Mouse (Mus musculus) left cerebral cortex, postnatal 36 days (tissue): ENCODE results near the gene Srrm3. TPM values are rescaled to one million over a fixed set of nuclear protein-coding genes. Genes with fewer than 3 reads are reported as not detected.
A peak's percentile ranks its signal among the peaks of the same experiment; 100 is the strongest.

Experiments used
- DNase-seq, 2 experiments: peaks; one replicate each; pipeline ENCODE4 v3.0.0; 2021 to 2022; ENCODE audit warnings: low spot score in 2 of 2, mixed read lengths in 1 of 2
- intact Hi-C: fragments of 180-260 bp; cut with DNase I; formaldehyde crosslinking; loops from one replicate; pipeline ENCODE4 v1.15.1; 2025
- total RNA-seq, 2 experiments: library from RNA; stranded (reverse); gene quantifications; 2 replicates each; pipeline ENCODE4 v1.2.3; 2021

Srrm3 gene
- total RNA-seq, 2 experiments from 2014 or later = 65.0 to 119 TPM

DNA sequence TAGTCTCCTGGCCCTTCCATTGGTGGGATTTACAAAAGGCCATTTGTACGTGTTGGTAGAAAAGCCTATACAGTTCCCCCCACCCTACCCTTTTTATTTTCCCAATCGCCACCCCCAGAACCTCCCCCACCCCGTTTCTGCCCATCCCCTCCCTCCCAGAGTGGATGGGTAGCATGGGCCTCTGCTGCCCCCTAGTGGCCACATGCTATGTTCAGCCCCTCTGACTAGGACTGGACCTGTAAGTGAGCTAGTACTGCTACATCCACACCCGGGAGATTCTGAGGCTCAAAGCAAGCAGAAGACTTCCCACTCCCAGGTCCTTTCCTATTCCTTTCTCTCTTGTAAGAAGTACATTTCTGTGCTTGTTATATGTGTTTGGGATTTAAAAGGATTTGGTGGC lies 48.5 kb downstream of the Srrm3 start:
- peak; percentile 71 to 78 for DNase-seq
- intact Hi-C loops = loop anchor here (1.0 kb wide), 1 partner anchor 61 kb away; no protein-coding TSS in a partner anchor

DNA sequence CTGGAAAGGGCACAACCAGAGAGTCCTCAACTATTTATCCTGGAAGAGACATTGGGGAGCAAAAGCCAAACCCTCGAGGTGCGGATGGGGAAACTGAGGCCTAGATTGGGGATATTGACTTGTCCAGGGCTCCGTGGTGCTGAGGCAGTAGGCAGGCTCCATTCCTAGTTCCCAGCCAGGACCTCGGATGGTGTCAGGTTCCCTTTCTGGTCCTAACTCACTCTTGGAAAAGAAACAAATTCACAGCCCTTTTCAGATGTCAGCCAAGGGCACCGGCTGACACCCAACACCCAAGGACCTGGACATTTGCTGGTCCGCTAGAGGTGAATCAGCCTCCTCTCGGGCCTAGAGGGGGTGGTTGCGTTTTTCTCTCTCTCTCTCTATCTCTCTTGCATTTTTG lies 60.0 kb downstream of the Srrm3 start:
- intact Hi-C loops = no loop called here
- no peak for DNase-seq

DNA sequence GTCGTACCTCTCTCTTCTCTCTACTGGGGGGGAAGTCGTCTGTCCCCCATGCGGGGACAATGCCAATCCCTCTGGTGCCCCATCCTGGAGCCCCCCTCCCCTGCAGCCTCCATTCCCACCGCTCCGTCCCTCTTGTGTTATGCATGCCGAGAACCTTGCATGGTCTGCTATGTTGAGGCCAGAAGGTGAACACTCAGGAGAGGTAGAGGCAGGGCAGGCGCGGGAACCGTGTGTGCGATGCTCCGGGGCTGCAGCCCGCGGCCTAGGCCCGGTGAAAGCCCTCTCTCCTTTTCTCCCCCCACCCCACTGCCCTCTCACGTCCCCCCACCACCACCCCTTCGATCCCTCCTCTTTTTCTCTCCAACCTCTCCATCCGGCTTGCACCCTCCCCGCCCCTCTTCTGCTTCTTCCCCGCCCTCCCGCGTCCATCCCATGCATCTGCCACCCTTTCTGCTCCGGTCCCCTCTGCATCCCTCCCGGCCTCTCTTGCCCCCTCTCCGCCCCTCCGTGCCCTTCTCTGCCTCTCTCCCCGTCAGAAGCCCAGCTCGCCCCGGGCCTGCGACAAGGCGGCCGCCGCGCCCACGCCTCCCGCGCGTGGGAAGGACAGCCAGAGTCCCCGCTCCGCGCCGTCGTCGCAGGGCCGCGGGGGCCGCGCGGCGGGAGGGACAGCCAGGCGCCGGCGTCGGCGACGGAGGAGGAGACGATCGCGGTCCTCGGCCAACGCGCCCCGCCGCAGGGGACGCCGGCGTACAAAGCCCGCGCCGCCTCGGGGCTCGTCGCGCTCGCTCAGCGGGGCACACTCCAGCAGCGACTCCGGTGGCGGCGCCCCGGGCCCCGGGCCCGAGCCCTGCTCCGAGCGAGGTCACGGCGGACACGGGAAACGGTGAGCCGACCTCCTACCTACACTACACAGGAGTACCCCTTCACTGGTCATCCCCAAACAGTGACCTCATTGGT lies 61.2 kb downstream of the Srrm3 start:
- intact Hi-C loops = no loop called here
- DNase-seq = peak; percentile 60 to 80

DNA sequence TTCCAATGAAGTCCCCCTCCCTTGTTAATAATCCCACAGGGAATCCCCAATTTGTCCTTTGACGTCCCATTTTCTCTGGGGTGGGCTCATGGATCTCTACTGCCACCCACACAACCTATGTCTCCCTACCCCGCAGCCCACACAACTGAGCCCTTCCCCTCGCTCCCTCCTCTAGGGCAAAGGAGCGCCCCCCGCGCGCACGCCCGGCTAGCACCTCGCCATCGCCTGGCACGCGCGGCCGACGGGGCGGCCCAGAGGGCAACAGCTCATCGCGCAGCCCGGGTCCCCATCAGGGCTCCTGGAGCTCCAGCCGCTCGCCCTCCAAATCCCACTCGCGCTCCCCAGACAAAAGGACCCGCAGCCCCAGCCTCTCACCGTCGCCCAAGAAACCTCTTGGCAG lies 62.0 kb downstream of the Srrm3 start:
- intact Hi-C loops = no loop called here
- no peak for DNase-seq

DNA sequence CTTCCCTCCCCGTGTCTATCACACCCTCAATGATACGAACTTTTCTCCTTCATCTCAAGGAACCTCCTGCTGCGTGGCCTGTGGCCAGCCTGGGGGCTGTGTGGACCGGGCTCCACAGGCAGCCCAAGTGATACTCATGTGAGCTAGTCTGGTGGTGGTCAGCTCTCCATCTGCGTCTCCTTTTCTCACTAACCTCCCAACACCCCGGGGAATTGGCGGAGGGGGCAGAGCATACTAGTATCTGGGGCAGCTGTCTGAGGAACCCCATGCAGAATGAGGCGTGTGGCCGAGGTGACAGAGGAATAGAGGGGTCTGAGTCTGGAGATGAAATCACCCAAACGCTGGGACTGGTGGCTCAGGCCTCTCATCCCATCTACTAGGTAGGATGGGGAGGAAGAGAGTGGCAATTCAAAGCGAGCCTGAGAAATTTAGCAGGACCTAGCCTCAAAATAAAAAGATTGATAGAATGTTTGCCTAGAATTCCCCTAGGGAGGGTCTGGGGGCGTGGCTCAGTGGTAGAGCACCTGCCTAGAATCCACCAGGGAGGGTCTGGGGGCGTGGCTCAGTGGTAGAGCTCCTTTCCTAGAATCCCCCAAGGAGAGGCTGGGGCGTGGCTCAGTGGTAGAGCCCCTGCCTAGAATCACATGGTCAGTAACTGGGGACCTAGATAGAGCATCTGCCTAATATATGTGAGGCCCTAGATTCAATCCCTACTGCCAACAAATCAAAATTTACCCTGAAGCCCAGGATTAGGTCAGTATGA lies 63.2 kb downstream of the Srrm3 start:
- intact Hi-C loops = no loop called here

DNA sequence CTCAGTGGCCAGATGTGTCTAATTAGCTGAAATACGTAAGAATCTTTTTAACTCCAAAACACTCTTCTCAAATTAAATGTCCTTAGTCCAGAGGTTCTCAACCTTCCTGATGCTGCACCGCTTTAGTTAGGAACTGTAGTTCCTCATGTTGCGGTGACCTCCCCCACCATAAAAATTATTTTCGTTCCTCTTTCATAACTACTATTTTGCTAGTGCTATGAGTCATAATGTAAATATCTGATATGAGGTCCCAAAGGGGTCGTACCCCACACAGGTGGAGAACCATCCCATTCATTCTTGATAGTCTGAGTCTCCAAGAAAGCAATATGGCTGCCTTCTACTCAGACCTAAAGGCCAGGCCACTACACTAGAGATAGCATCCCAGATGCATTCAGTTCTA lies 63.8 kb downstream of the Srrm3 start:
- intact Hi-C loops = no loop called here

More for the DNA sequence above, 63.2 kb downstream of the Srrm3 start:
- no peak for DNase-seq

DNA sequence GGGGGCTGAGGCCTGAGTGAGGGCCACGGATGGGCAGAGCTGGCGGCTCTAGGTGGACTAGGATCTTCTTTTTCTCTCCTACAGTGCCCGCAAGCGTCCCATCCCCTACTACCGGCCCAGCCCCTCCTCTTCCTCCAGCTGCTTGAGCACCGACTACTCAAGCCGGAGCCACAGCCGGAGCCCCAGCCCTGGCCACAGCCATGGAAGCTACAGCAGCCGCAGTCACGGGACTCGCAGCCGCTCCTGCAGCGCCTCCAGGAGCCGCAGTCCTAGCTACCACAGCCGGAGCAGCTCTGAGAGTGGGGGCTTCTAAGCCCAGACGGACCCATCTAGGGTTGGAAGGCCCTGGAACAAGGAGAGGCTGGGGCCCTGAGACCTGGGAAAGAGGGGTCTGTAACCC lies 66.3 kb downstream of the Srrm3 start:
- intact Hi-C loops = no loop called here

More for the DNA sequence above, 63.8 kb downstream of the Srrm3 start:
- no peak for DNase-seq

DNA sequence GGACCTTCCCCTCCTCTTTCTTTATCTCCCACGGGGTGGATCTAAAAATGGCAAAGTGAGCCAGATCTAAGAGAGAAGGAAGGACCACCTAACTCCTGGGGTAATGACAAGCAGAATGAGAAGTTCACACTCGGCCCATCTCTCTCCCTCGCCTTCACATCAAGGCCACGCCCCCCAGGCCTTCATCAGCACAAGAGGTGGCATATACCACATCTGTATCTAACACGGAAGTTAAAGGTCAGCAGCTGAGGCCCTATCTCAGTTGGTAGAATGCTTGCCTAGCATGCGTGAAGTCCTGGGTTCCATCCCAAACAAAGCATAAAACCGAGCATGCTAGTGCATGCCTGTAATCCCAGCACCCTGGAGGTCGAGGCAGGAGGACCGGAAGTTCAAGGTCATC lies 67.1 kb downstream of the Srrm3 start:
- no peak for DNase-seq
- intact Hi-C loops = no loop called here

More for the DNA sequence above, 66.3 kb downstream of the Srrm3 start:
- no peak for DNase-seq

DNA sequence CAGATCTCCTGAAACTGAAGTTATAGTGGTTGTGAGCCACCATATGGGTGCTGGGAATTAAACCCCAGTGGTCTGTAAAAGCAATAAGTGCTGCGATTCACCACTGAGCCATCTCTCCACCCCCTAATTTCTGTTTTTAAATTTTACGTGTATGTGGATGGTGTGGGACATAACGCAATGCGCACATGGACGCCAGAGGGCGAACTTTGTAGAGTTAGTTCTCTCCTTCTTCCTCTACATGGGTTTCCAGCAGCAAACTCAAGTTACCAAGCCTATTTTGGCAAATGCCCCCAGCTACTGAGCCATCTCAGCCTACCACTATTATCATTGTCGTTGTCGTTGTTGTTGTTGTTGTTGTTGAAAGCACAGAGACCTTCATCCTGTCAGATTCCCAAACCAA lies 70.5 kb downstream of the Srrm3 start:
- intact Hi-C loops = no loop called here

DNA sequence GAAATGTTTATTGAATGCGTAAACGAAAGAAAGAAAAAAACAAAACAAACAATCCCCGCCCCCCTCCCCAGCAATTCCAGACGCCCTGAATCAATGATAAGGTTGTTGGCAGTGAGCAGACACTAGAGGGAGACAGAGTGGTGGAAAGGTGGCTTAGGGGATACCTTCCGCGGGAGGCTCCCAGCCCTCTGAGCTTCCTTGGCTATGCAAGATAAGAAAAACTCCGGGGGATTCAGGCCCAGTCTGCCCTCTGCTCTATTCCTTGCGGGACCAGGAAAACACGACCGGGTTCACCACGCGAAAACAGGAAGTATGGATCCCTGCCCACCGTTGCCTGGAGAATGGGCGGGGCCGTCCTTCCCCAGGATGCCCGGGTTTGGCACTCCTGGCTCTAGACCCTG lies 71.1 kb downstream of the Srrm3 start:
- DNase-seq = no peak
- intact Hi-C loops = loop anchor here (2.0 kb wide), 1 partner anchor 183 kb away; no protein-coding TSS in a partner anchor

More for the DNA sequence above, 70.5 kb downstream of the Srrm3 start:
- no peak for DNase-seq

DNA sequence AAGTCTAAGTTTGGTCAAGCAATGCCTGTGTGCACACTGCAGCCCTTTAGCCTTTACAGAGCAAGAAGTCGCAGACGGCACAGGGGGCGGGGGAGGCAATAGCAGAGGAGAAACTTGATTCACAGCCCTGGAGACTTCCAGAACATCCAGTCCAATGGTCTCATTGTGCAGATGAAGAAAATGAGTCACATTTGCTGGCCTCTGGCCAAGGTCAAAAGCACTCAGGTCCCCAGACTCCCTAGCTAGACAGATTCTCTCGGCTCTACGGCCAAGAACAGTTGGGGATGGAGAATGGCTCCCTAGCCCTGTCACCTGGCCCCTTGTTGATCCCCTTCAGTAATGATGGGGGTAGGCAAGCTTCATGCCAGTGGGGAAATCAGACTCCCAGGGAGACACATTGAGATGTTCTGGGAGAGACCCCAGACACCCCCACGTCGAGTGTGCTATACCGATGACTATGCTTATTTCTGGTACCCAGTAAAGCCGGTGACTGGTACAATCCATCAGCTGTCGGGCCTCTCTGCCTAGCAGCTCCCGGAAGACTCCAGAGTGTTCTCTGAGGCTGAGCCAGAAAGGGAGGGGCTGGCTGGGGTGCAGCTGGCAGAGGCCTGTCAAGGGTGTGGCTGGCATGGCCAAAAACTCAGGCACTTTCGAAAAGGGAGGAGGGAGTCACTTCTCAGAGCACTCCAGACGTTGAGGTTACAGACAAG lies 72.9 kb downstream of the Srrm3 start:
- no peak for DNase-seq

DNA sequence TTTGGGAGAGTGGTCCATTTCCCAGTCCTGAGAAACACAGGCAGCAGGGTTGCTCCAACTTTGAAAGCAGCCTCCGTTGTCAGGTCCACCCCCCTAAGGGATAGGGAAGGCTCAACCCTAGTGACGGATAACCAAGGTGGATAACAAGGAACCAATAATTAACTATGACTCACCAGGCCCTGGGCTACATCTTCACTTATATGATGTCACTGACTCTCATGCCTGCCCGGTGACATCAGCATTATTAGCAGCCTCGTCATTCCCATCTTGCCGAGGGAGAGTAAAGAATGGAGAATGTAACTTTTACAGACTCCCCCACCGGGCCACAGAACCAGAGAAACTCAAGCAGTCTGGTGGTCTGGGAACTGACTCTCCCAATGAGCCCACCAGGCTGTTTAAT lies 78.0 kb downstream of the Srrm3 start:
- DNase-seq = no peak
- intact Hi-C loops = no loop called here

More for the DNA sequence above, 72.9 kb downstream of the Srrm3 start:
- intact Hi-C loops = loop anchor here (2.0 kb wide), 1 partner anchor 181 kb away; no protein-coding TSS in a partner anchor

DNA sequence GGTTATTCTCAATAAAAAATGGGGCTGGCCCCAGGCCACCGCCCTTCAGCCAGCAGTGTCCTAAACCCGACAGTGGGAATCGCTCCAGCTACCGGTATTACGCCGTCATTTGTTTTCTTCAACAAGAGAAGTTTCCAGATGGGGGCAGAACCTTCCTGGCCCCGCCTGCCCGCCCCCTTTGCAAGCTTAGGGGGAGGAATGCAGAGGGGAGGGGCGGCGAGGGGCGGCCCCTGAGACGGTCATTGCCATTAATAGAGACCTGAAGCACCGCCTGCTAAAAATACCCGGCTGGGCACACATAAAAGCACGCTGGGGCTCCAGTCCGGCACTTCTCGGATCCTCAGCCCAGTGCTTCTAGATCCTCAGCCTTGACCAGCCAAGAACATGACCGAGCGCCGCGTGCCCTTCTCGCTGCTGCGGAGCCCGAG lies 81.0 kb downstream of the Srrm3 start, which contains the start of gene Hspb1:
Gene Hspb1, plus strand, starts transcription at position 245 of the 428 bp plus-strand sequence.
- no peak for DNase-seq
- intact Hi-C loops = no loop called here

DNA sequence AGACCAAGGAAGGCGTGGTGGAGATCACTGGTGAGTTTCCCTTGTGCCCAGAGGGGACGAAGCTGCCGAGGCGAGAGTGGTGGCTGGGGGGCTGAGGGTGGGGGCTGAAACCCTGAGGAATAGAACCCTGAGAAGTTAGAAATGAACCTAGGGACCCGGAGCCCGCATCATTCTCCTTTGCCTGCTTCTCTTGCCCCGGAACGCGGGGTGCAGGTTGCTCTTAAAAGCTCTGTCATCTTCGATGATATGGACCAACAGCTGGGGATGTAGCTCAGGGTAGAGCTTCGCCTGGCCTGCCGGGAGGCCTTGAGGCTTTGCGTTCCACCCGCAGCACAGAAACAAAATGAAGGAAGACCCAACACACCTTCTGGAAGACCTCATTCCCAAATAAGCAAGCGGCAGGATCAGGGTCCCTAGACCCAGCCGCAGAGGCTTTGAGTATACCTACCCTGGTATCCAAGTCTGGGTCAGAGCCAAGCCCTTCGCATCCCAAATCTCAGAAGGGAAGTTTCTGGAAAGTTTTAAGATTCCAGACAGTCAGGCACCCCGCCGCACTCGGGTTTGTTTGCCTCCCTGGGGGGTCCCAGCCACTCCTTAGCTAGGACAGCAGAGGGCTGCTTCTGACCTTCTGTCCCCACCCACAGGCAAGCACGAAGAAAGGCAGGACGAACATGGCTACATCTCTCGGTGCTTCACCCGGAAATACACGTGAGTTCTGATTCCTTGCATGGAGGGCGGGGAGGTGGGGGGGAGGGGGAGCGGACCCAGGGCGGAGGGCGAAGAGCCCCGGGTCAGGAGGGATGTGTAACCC lies 81.9 kb downstream of the Srrm3 start:
- intact Hi-C loops = no loop called here
- DNase-seq = no peak

DNA sequence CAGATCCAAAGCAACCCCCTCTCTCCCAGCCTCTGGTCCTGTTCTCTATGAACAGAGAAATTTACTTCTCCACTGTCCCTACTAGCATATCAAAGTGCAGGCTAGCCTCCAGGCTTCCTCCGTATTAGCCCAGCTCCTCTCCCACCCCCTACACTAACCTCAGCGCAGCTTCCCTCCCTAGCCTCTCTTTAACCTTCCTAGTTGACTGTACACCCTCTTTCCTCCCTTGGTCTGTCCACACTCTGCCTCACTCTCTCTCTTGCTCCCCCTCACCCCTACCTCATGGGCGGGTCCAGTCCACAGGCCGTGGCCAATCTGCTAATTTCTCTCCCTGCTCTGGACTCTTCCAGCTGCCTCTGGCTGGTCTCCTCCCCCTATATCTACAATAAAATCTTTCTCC lies 83.6 kb downstream of the Srrm3 start:
- DNase-seq = no peak
- intact Hi-C loops = no loop called here

DNA sequence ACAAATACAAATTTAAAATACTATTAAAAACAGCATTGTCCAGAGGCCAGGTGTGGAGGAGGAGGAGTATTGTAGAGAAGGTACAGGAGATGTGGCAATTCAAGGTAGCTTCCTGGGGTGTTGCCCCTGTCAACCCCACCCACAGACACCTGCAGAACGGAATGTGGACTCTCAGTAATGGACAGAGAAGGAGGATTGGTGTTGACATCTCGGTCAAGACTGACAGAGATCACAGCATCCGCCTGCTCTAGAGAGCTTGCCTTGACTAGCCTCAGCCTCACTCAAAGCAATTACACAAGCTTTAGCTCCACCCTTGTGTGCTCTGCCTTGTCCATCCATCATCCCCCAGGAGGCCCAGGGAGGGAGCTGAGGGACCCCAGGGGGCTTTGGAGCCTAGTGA lies 84.2 kb downstream of the Srrm3 start:
- DNase-seq = no peak
- intact Hi-C loops = no loop called here

DNA sequence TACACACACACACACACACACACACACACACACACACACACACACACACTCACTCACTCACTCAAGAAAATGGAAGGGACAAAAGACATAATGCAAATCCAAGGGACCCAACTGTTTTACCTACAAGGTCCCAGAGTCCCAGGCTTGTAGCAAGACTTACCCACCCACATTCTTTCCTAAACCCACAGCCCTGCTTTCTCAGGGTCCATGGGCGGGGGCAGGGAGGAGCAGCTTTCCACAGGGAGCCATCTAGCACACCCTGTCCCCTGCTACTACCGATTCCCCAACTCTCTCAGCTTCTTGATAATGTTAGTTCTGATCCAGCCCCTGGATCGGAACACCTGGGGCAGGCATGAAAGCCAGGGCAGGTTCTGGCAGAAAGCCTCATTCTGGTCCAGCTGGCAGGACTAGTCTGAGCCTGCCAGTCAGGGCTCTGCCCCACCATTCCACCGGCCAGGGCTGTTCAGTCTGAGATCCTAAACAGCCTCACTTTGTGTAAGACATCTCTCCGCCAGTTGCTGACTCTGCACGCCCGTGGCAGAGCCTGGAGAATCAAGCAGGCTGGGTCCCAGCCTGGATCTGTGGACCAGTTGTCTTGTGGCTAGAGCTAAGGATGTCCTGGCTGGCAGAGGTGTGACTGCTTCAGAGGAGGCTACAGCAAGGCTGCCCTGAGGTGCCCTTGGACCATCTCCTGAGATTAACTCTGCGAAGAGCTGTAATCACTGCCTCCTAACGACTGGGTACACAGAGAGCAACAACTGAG lies 86.1 kb downstream of the Srrm3 start:
- no peak for DNase-seq
- intact Hi-C loops = no loop called here

DNA sequence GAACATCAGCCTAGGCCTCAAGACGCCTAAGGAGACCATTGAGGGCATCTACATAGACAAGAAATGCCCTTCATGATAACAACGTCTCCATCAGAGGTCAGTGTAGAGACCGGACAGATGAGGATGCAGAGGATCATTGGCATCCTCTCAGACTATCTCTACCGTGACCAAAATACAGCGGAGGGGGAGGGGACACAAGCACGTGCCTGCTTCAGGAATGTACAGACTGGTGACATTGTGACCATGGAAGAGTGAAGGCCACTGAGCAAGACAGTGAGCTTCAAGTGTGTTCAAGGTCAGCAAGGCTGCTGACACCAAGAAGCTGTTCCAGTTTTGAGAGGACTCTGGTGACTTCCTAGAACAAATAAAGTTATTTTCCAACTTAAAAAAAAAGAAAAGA lies 88.3 kb downstream of the Srrm3 start:
- no peak for DNase-seq
- intact Hi-C loops = loop anchor here (5.0 kb wide), 1 partner anchor 167 kb away; no protein-coding TSS in a partner anchor
